Mouse (Mus musculus): Measurements from ENCODE around the gene Gm20388. TPM values are rescaled to one million over a fixed set of nuclear protein-coding genes. Genes with fewer than 3 reads are reported as not detected.
A peak's percentile ranks its signal among the peaks of the same experiment; 100 is the strongest.

Gm20388 gene
- total RNA-seq, 2 experiments from 2014 or later = 2.2 to 7.6 TPM

GRCm38 (mm10) chr8:121296082-121296481 is 1385.4 kb downstream of the Gm20388 start:
- Histone ChIP-seq H3K4me3 (no peak overlapping the region), H3K27ac (0 out of 2 replicates have a peak overlapping the region, but pooled peaks have one; percentile 61)
- no peak for TF ChIP-seq CTCF (conservative IDR thresholded peaks at IDR 0.05)
- no peak for DNase-seq (ENCODE audit: low spot score in 2 of 2)

DNA sequence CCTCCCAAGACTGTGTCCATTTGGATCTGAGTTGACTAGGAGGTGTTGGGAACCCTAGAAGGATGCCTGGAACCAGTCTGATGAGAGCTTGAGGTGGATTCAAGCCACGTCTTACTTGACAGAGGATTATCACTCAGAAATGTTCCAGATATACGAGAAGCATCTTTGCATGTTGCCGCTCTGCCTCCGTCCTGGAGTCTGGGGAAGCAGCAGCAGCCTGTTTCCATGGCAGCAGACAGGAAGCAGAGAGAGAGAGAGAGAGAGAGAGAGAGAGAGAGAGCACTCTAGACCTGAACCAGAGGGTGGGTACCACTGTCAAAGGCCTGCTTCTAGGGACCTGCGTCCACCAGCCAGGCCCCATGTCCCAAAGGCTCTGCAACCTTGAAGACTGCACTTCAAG is 1386.0 kb downstream of the Gm20388 start:
- Histone ChIP-seq H3K27ac (0 out of 2 replicates have a peak overlapping the region, but pooled peaks have one; percentile 61), H3K4me3 (no peak overlapping the region)
- no peak for TF ChIP-seq CTCF (conservative IDR thresholded peaks at IDR 0.05)
- DNase-seq (ENCODE audit: low spot score in 2 of 2) = peak in 1 of 2 experiments; percentile 25

- no peak for TF ChIP-seq CTCF (conservative IDR thresholded peaks at IDR 0.05)
- H3K27ac ChIP-seq = no peak overlapping the region
- DNase-seq (ENCODE audit: low spot score in 2 of 2) = no peak
These were observed 1386.7 kb downstream of the Gm20388 start for GRCm38 (mm10) chr8:121297299-121297698.

DNA sequence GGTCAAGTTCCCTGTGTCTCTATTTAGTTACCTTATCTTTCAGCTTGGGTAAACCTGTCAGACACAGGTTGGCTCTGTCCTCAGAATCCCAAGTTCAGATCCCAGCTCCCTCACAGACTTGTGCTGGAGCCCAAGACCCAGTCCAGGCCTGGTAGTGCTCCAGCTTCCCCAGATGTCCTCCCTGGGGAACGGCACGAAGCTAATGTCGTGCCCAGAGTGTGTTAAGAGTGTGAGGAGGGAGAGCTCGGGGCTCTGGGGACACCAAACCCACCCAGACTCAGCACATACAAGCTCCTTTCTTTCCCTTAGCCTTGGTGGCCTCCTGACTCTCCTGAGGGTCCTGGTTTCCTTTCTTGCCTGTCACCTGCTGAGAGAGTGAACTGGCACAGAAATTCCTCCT is 1389.4 kb downstream of the Gm20388 start:
- no peak for DNase-seq (ENCODE audit: low spot score in 2 of 2)
- no peak for TF ChIP-seq CTCF (conservative IDR thresholded peaks at IDR 0.05)
- Histone ChIP-seq H3K27ac (no peak overlapping the region), H3K4me3 (no peak overlapping the region)

More at GRCm38 (mm10) chr8:121297299-121297698, 1386.7 kb downstream of the Gm20388 start:
- H3K4me3 ChIP-seq = no peak overlapping the region

GRCm38 (mm10) chr8:121300501-121301411 is 1390.1 kb downstream of the Gm20388 start:
- no peak for DNase-seq (ENCODE audit: low spot score in 2 of 2)
- H3K4me3 ChIP-seq = no peak overlapping the region
- no peak for TF ChIP-seq CTCF (conservative IDR thresholded peaks at IDR 0.05)
- no peak overlapping the region for H3K27ac ChIP-seq

GRCm38 (mm10) chr8:121301431-121301830 is 1390.8 kb downstream of the Gm20388 start:
- DNase-seq (ENCODE audit: low spot score in 2 of 2) = no peak
- Histone ChIP-seq H3K27ac (no peak overlapping the region), H3K4me3 (no peak overlapping the region; the same call in 1 of the 2 replicates)
- TF ChIP-seq CTCF (conservative IDR thresholded peaks at IDR 0.05) = no peak

DNA sequence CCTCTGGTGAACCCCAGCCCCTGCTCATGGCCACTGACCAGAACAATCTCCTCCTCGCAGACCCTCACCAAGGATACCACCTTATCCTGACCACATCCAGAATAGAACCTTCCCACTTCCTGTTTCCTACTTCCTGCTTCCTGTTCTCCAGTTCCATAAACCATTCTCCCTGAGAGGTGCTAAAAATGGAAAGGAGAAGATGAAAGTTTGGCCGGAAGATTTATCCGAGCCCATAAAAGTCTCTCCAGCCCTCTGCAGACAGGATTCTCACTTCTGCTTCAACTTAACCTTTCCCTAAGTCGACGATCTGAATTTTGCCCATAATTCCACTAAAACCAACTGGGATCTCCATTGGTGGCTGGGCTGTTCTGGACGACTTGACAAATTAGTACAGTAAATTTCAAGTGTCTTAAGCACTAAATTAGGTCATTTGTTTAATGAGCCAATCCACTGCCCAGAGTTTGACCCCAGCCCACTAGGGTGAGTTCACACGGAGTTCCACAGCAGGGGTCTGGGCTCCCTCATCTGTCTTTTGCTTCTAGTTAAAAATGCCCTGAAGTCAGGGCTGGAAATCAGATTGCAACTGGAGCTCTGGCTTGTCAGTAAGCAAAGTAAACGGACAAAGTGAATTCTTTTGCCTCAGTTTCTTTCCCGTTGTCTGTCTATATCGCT is 1391.5 kb downstream of the Gm20388 start:
- no peak for DNase-seq (ENCODE audit: low spot score in 2 of 2)
- Histone ChIP-seq H3K27ac (no peak overlapping the region), H3K4me3 (no peak overlapping the region; the same call in 1 of the 2 replicates)
- TF ChIP-seq CTCF (conservative IDR thresholded peaks at IDR 0.05) = no peak

DNA sequence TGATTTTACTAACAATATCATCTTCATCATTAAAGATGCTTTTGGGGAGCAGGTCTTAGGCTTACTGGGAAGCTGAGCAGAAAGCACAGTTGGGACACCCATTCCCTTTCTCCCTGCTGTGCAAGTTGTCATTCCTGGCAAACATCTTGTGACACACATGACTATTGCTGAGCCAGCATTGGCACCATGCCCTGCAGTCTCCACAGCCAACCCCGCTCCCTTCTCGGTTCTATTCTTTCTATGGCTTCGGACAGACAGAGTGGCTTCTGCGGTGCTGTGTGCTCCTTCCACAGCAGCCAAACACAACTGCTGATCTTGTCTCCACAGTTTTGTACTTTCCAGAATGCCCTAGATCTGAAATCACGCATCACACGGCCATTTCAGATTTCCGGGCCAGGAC is 1397.1 kb downstream of the Gm20388 start:
- H3K27ac ChIP-seq = no peak overlapping the region
- no peak for TF ChIP-seq CTCF (conservative IDR thresholded peaks at IDR 0.05)
- DNase-seq (ENCODE audit: low spot score in 2 of 2) = peak; percentile 52 to 62
- H3K4me3 ChIP-seq = no peak overlapping the region

GRCm38 (mm10) chr8:121310976-121311819 is 1400.6 kb downstream of the Gm20388 start:
- Histone ChIP-seq H3K4me3 (no peak overlapping the region), H3K27ac (no peak overlapping the region)
- DNase-seq (ENCODE audit: low spot score in 2 of 2) = no peak
- peak; percentile 51 for TF ChIP-seq CTCF (conservative IDR thresholded peaks at IDR 0.05)

- no peak overlapping the region for H3K4me3 ChIP-seq
- H3K27ac ChIP-seq = no peak overlapping the region
- TF ChIP-seq CTCF (conservative IDR thresholded peaks at IDR 0.05) = peak; percentile 58
- DNase-seq (ENCODE audit: low spot score in 2 of 2) = no peak
These were observed 1402.8 kb downstream of the Gm20388 start for GRCm38 (mm10) chr8:121313458-121313857.

- no peak for DNase-seq (ENCODE audit: low spot score in 2 of 2)
- Histone ChIP-seq H3K27ac (no peak overlapping the region), H3K4me3 (no peak overlapping the region)
- no peak for TF ChIP-seq CTCF (conservative IDR thresholded peaks at IDR 0.05)
These were observed 1403.4 kb downstream of the Gm20388 start for GRCm38 (mm10) chr8:121314036-121314435.

DNA sequence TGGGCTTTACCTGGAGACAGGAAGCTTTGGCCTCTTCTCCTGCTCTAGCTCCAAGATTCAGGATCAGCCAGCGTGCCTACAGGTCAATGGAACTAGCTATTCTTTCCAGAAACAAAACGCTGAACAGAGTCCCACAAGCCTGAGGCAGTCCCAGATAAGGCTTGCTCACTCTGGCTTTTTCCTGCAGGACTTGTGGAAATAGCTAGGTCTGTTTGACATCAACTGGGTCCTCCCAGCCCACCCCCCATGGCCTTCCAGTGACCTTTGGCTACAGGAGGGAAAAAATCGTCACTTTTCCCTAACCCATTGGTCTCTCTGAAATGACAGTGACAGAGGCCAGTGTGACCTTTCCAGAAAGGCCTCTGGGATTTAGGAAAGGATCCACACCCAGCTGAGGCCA is 1404.9 kb downstream of the Gm20388 start:
- no peak for TF ChIP-seq CTCF (conservative IDR thresholded peaks at IDR 0.05)
- DNase-seq (ENCODE audit: low spot score in 2 of 2) = no peak
- H3K27ac ChIP-seq = no peak overlapping the region
- H3K4me3 ChIP-seq = no peak overlapping the region
